Mouse (Mus musculus) neural tube, embryonic 11.5 days (tissue): ENCODE results near the gene Cabp4. TPM values are rescaled to one million over a fixed set of nuclear protein-coding genes. Genes with fewer than 3 reads are reported as not detected.

Experiments used
- ATAC-seq: fragments of 200-750 bp; cut with Nextera tagmentation; 2 replicates; pipeline ENCODE4 v1.8.0; 2017; ENCODE audit warnings: moderate number of reproducible peaks, mild to moderate bottlenecking, moderate TSS enrichment, moderate library complexity; ENCODE audit not compliant: insufficient read depth, low FRiP score, low TSS enrichment
- DNase-seq: peaks from one replicate; pipeline ENCODE4 v3.0.0-alpha.2; 2015; ENCODE audit warnings: low spot score
- H3K27ac ChIP-seq: fragments of 300-500 bp; sonication (generic); 2 replicates; pipeline ENCODE4 v1.5.1; 2014; ENCODE audit warnings: low read depth, mild to moderate bottlenecking, low read length
- H3K27me3 ChIP-seq: fragments of 300-500 bp; sonication (generic); 2 replicates; pipeline ENCODE4 v1.6.1; 2014; ENCODE audit warnings: mild to moderate bottlenecking, low read length, mixed read lengths; ENCODE audit not compliant: control insufficient read depth, insufficient read depth
- H3K36me3 ChIP-seq: fragments of 300-500 bp; sonication (generic); 2 replicates; pipeline ENCODE4 v1.6.1; 2014; ENCODE audit warnings: mild to moderate bottlenecking, low read length, moderate library complexity, mixed read lengths; ENCODE audit not compliant: control insufficient read depth, insufficient read depth
- H3K4me1 ChIP-seq: fragments of 300-500 bp; sonication (generic); 2 replicates; pipeline ENCODE4 v1.6.1; 2014; ENCODE audit warnings: low read length, mixed read lengths; ENCODE audit not compliant: control insufficient read depth, insufficient read depth
- H3K4me2 ChIP-seq: fragments of 300-500 bp; sonication (generic); 2 replicates; pipeline ENCODE4 v1.6.1; 2014; ENCODE audit warnings: low read depth, mild to moderate bottlenecking, moderate library complexity
- H3K4me3 ChIP-seq: fragments of 300-500 bp; sonication (generic); 2 replicates; pipeline ENCODE4 v1.5.1; 2014; ENCODE audit warnings: low read depth, low read length
- H3K9ac ChIP-seq: fragments of 300-500 bp; sonication (generic); 2 replicates; pipeline ENCODE4 v1.6.1; 2014; ENCODE audit warnings: mild to moderate bottlenecking, low read length
- H3K9me3 ChIP-seq: fragments of 300-500 bp; sonication (generic); 2 replicates; pipeline ENCODE4 v1.6.1; 2016; ENCODE audit warnings: low read length; ENCODE audit not compliant: control insufficient read depth
- WGBS: fragments of 180-500 bp; shearing (Covaris S2); extraction: QIAGEN DNeasy Blood & Tissue Kit; methylation state at CpG from one replicate; pipeline ENCODE4 v1.1.7; 2014; 5-methylcytosine and 5-hydroxymethylcytosine counted together
- polyA plus RNA-seq: library from polyadenylated mRNA; unstranded; fragments of >200 nt; fragmentation: Nextera tagmentation; extraction: Ambion mirVana; gene quantifications from 2 replicates; pipeline ENCODE4 v1.2.1, GENCODE M21; 2014

The Cabp4 gene
- polyA plus RNA-seq, 1 experiment from 2014 or later: not detected

GRCm38 (mm10) chr19:4150567-4151487 lies 7.0 kb upstream of the Cabp4 start:
- 92% methylated on average over 22 of the region's 22 CpGs for WGBS
- no peak for DNase-seq
- Histone ChIP-seq H3K9ac (no peak overlapping the region), H3K27ac (no peak overlapping the region), H3K4me3 (no peak overlapping the region), H3K4me2 (no peak overlapping the region), H3K36me3 (peaks cover 3% of the 10 kb centered on the region; the same call in 1 of the 2 replicates), H3K9me3 (no peaks in the 10 kb centered on the region), H3K4me1 (peaks cover 8% of the 10 kb centered on the region), H3K27me3 (no peaks in the 10 kb centered on the region)
- no peak for ATAC-seq

- ATAC-seq (no peak), DNase-seq (no peak)
- peaks cover 8% of the 10 kb centered on the region for H3K4me1 ChIP-seq
- no peak overlapping the region for H3K27ac ChIP-seq
- no peak overlapping the region for H3K4me3 ChIP-seq
- no peak overlapping the region for H3K9ac ChIP-seq
- H3K4me2 ChIP-seq: no peak overlapping the region; the same call in 1 of the 2 replicates
- 94% methylated on average over 17 of the region's 17 CpGs for WGBS
- H3K27me3 ChIP-seq: no peaks in the 10 kb centered on the region
- H3K36me3 ChIP-seq: peaks cover 3% of the 10 kb centered on the region; the same call in 1 of the 2 replicates
- H3K9me3 ChIP-seq: no peaks in the 10 kb centered on the region
These were observed 6.1 kb upstream of the Cabp4 start for GRCm38 (mm10) chr19:4149764-4150461.

GRCm38 (mm10) chr19:4149283-4149682 lies 5.5 kb upstream of the Cabp4 start:
- H3K27ac ChIP-seq: no peak overlapping the region
- DNase-seq (no peak), ATAC-seq (no peak)
- 95% methylated on average over 11 of the region's 11 CpGs for WGBS
- H3K4me3 ChIP-seq: peak overlapping the region; percentile 80
- no peaks in the 10 kb centered on the region for H3K9me3 ChIP-seq
- peak overlapping the region; percentile 64 for H3K4me2 ChIP-seq
- peaks cover 3% of the 10 kb centered on the region; the same call in 1 of the 2 replicates for H3K36me3 ChIP-seq
- H3K4me1 ChIP-seq: peaks cover 8% of the 10 kb centered on the region
- peak overlapping the region; percentile 78; the same call in 1 of the 2 replicates for H3K9ac ChIP-seq
- no peaks in the 10 kb centered on the region for H3K27me3 ChIP-seq

DNA sequence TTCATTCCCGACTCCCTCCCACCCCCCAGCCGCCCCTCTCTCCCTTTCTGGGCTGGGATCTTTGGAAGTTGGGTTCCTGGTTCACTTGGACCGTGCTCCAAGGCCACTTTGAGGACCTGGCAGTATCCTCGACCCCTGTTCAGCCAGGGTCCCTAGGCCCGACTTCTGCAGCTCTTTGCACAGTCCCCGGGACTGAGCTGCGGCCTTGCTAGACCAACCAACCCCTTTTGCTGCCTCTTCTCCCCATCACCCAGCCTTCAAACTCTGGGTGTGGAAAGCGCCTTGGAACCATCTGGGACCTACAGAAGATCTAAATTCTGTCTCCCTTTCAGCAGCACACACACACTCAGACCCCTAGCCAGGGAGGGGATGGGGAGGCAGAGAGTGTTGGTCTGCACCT lies 5.0 kb upstream of the Cabp4 start:
- Histone ChIP-seq H3K27me3 (no peaks in the 10 kb centered on the region), H3K4me2 (peak overlapping the region; percentile 64), H3K36me3 (peaks cover 3% of the 10 kb centered on the region; the same call in 1 of the 2 replicates), H3K27ac (no peak overlapping the region; the same call in 1 of the 2 replicates), H3K9ac (peak overlapping the region; percentile 78), H3K4me1 (peaks cover 8% of the 10 kb centered on the region), H3K9me3 (no peaks in the 10 kb centered on the region), H3K4me3 (peak overlapping the region; percentile 80)
- DNase-seq (no peak), ATAC-seq (no peak)
- 6% methylated on average over 6 of the region's 8 CpGs for WGBS

DNA sequence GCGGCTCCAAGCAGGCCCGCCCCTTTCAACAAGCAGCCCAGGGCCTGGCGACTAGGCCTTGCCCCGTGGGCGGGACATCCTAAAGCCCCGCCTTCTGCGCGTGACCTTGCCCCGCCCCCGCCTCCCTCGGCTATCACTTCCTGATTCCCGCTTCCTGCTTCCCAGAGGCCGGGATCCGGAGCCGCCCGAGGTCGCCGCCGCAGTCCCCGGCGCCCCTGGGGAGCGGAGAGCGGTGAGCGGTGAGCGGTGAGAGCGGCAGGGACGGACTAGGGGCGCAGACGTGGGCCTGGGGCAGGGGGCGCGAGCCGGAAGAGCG lies 4.6 kb upstream of the Cabp4 start, which contains the start of gene Coro1b:
TSS of gene Coro1b (plus strand) at position 129 of the 316 bp plus-strand sequence.
- Histone ChIP-seq H3K4me2 (peak within 1 kb of the TSS; percentile 64), H3K36me3 (peaks cover 3% of the 10 kb centered on the region; the same call in 1 of the 2 replicates), H3K27ac (no peak within 1 kb of the TSS; the same call in 1 of the 2 replicates), H3K9ac (peak within 1 kb of the TSS; percentile 78), H3K9me3 (no peaks in the 10 kb centered on the region), H3K4me3 (peak within 1 kb of the TSS; percentile 80), H3K27me3 (no peaks in the 10 kb centered on the region), H3K4me1 (peaks cover 8% of the 10 kb centered on the region)
- WGBS: under 1% methylated on average over 27 of the region's 33 CpGs
- ATAC-seq (peak; percentile 97), DNase-seq (peak; percentile 95)

- no peak for ATAC-seq
- H3K4me2 ChIP-seq: peak overlapping the region; percentile 64
These were observed 4.1 kb upstream of the Cabp4 start for GRCm38 (mm10) chr19:4147782-4148490.

DNA sequence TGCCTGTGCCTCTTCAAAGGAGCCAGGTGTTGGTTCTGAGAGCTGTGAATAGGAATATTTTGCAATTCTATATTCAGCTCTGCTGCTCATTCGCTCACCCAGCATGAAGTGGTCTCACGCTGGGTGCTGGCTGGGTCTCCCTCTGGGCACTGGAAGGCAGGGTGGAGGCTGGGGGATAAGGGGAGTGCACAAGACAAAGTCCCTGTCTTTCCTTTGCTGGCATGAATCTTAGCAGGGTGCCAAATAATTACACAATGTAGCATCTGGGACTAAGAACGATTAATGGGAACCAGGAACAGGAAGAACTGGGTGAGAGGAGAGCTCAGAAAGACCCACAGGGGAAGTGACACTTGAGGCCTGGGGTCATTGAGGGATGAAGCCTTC lies 3.2 kb upstream of the Cabp4 start:
- peaks cover 3% of the 10 kb centered on the region; the same call in 1 of the 2 replicates for H3K36me3 ChIP-seq
- no peak overlapping the region for H3K4me2 ChIP-seq
- ATAC-seq (no peak), DNase-seq (no peak)
- no peak overlapping the region for H3K9ac ChIP-seq
- H3K4me3 ChIP-seq: no peak overlapping the region
- no peaks in the 10 kb centered on the region for H3K27me3 ChIP-seq
- WGBS: 61% methylated on average over 3 of the region's 3 CpGs
- peaks cover 8% of the 10 kb centered on the region for H3K4me1 ChIP-seq
- H3K9me3 ChIP-seq: no peaks in the 10 kb centered on the region
- H3K27ac ChIP-seq: no peak overlapping the region

More at GRCm38 (mm10) chr19:4147782-4148490, 4.1 kb upstream of the Cabp4 start:
- H3K9ac ChIP-seq: 0 out of 2 replicates have a peak overlapping the region, but pooled peaks have one; percentile 2
- H3K4me1 ChIP-seq: peaks cover 8% of the 10 kb centered on the region
- H3K36me3 ChIP-seq: peaks cover 3% of the 10 kb centered on the region; the same call in 1 of the 2 replicates
- H3K9me3 ChIP-seq: no peaks in the 10 kb centered on the region
- WGBS: 39% methylated on average over 9 of the region's 9 CpGs
- no peaks in the 10 kb centered on the region for H3K27me3 ChIP-seq
- no peak for DNase-seq
- peak overlapping the region; percentile 80 for H3K4me3 ChIP-seq
- H3K27ac ChIP-seq: no peak overlapping the region

- WGBS: 64% methylated on average over 12 of the region's 12 CpGs
- peaks cover 3% of the 10 kb centered on the region; the same call in 1 of the 2 replicates for H3K36me3 ChIP-seq
- DNase-seq: no peak
- H3K9ac ChIP-seq: no peak overlapping the region
- no peak overlapping the region for H3K27ac ChIP-seq
- H3K4me1 ChIP-seq: peaks cover 8% of the 10 kb centered on the region
- H3K4me3 ChIP-seq: no peak overlapping the region
- H3K4me2 ChIP-seq: no peak overlapping the region
- ATAC-seq: no peak
- no peaks in the 10 kb centered on the region for H3K27me3 ChIP-seq
- H3K9me3 ChIP-seq: no peaks in the 10 kb centered on the region
These were observed 2.7 kb upstream of the Cabp4 start for GRCm38 (mm10) chr19:4146366-4147021.
